Mouse (Mus musculus) lung, postnatal 0 days (tissue): ENCODE measurements around the gene Mrps11. TPM values are rescaled to one million over a fixed set of nuclear protein-coding genes. Genes with fewer than 3 reads are reported as not detected.

Experiments
- ATAC-seq: fragments of 200-750 bp; cut with Nextera tagmentation; 2 replicates; pipeline ENCODE4 v1.8.0; 2017; ENCODE audit warnings: moderate library complexity
- DNase-seq: peaks from one replicate; pipeline ENCODE4 v3.0.0-alpha.2; 2016; ENCODE audit warnings: low spot score
- H3K27ac ChIP-seq: fragments of 300-500 bp; sonication (generic); 2 replicates; pipeline ENCODE4 v1.5.1; 2014; ENCODE audit warnings: antibody characterized with exemption, mild to moderate bottlenecking, low read length, mixed read lengths
- H3K27me3 ChIP-seq: fragments of 300-500 bp; sonication (generic); replicated peaks from 2 replicates; pipeline ENCODE4 v1.6.1; 2014; ENCODE audit warnings: low read length, mixed read lengths; ENCODE audit not compliant: insufficient read depth
- H3K36me3 ChIP-seq: fragments of 300-500 bp; sonication (generic); 2 replicates; pipeline ENCODE4 v1.6.1; 2014; ENCODE audit warnings: low read length, mixed read lengths; ENCODE audit not compliant: insufficient read depth
- H3K4me1 ChIP-seq: fragments of 300-500 bp; sonication (generic); 2 replicates; pipeline ENCODE4 v1.6.1; 2014; ENCODE audit warnings: antibody characterized with exemption, low read depth, low read length, mixed read lengths; ENCODE audit not compliant: insufficient read depth
- H3K4me2 ChIP-seq: fragments of 300-500 bp; sonication (generic); replicated peaks from 2 replicates; pipeline ENCODE4 v1.6.1; 2014; ENCODE audit warnings: low read depth, mild to moderate bottlenecking, low read length, moderate library complexity, mixed read lengths
- H3K4me3 ChIP-seq: fragments of 300-500 bp; sonication (generic); 2 replicates; pipeline ENCODE4 v1.5.1; 2014; ENCODE audit warnings: low read depth, low read length
- H3K9ac ChIP-seq: fragments of 300-500 bp; sonication (generic); replicated peaks from 2 replicates; pipeline ENCODE4 v1.6.1; 2014; ENCODE audit warnings: low read depth, mild to moderate bottlenecking
- H3K9me3 ChIP-seq: fragments of 300-500 bp; sonication (generic); 2 replicates; pipeline ENCODE4 v1.6.1; 2016; ENCODE audit warnings: low read length, mixed read lengths
- CTCF ChIP-seq: IDR thresholded peaks from 2 replicates; pipeline ENCODE4 v1.5.1; 2016; ENCODE audit warnings: antibody characterized with exemption, mild to moderate bottlenecking
- EP300 ChIP-seq: IDR thresholded peaks from 2 replicates; pipeline ENCODE4 v1.6.1; 2016; ENCODE audit warnings: antibody characterized with exemption, mild to moderate bottlenecking, control low read depth
- WGBS: fragments of 180-500 bp; shearing (Covaris S2); extraction: QIAGEN DNeasy Blood & Tissue Kit; methylation state at CpG from one replicate; pipeline ENCODE4 v1.1.7; 2014; 5-methylcytosine and 5-hydroxymethylcytosine counted together
- polyA plus RNA-seq: library from polyadenylated mRNA; unstranded; fragments of >200 nt; fragmentation: Nextera tagmentation; extraction: Ambion mirVana; gene quantifications from 2 replicates; pipeline ENCODE4 v1.2.1, GENCODE M21; 2015

Mrps11 gene
- polyA plus RNA-seq, 1 experiment from 2014 or later = 46.4 TPM

DNA sequence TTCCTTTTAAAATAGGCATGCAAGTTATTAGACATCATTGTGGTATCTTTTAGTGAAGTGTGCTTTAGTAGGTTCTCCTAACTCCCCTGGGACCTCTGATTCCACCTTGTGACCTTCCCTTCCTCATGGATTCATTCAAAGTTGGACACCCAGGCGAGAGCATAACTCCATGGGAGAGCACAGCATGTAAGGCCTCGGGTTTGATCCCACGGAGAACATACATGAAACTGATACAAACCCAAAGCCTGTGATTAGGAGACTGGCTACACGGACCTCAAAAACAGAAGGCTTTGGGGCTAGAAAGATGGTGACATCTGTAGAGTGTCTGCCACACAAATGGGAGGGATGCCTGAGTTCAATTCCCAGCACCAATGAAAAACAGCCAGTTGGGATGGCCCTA, 30.0 kb upstream of the Mrps11 start:
- Histone ChIP-seq H3K36me3 (no peaks in the 10 kb centered on the region), H3K4me3 (no peak overlapping the region), H3K4me2 (no peak overlapping the region), H3K27ac (no peak overlapping the region), H3K9me3 (no peaks in the 10 kb centered on the region), H3K4me1 (no peaks in the 10 kb centered on the region), H3K27me3 (no peaks in the 10 kb centered on the region), H3K9ac (no peak overlapping the region)
- 80% methylated on average over 4 of the region's 4 CpGs for WGBS
- TF ChIP-seq CTCF = no peak
- no peak for ATAC-seq
- DNase-seq = no peak

GRCm38 (mm10) chr7:78753752-78754457, 29.0 kb upstream of the Mrps11 start:
- no peaks in the 10 kb centered on the region for H3K4me1 ChIP-seq
- H3K4me2 ChIP-seq = no peak overlapping the region
- ATAC-seq (no peak), DNase-seq (no peak)
- no peak overlapping the region for H3K27ac ChIP-seq
- H3K9ac ChIP-seq = no peak overlapping the region
- H3K27me3 ChIP-seq = no peaks in the 10 kb centered on the region
- WGBS = 80% methylated on average over 7 of the region's 7 CpGs
- TF ChIP-seq EP300 (no peak), CTCF (no peak)
- no peak overlapping the region for H3K4me3 ChIP-seq
- no peaks in the 10 kb centered on the region for H3K9me3 ChIP-seq
- H3K36me3 ChIP-seq = no peaks in the 10 kb centered on the region

- no peak for TF ChIP-seq EP300
- no peak for TF ChIP-seq CTCF
- no peak overlapping the region for H3K27ac ChIP-seq
- H3K9me3 ChIP-seq = no peaks in the 10 kb centered on the region
- no peak overlapping the region for H3K4me2 ChIP-seq
- H3K4me1 ChIP-seq = no peaks in the 10 kb centered on the region
- DNase-seq (no peak), ATAC-seq (no peak)
- no peaks in the 10 kb centered on the region for H3K27me3 ChIP-seq
- no peaks in the 10 kb centered on the region for H3K36me3 ChIP-seq
- no peak overlapping the region for H3K4me3 ChIP-seq
- 63% methylated on average over 8 of the region's 8 CpGs for whole genome bisulfite sequencing
- H3K9ac ChIP-seq = no peak overlapping the region
These were observed 28.4 kb upstream of the Mrps11 start for GRCm38 (mm10) chr7:78754458-78755000.

DNA sequence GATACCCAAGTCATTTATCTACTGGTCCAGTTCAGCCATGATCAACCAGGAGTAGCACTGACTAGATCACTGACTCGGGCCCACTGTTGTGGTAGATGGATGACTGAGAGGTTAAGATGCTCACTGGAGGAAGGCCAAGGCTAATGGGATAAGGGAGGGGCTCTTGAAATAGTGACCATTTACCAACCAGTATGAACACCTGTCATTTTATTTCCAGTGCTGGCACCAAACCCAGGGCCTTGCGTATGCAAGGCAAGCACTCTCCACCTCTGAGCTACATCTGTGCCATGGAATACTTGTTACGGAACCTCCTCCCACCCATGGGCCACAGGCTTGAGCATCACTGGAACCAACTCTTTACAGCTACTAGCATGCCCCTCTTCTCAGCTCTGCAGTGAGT, 19.1 kb upstream of the Mrps11 start:
- no peaks in the 10 kb centered on the region for H3K9me3 ChIP-seq
- no peaks in the 10 kb centered on the region for H3K27me3 ChIP-seq
- H3K4me2 ChIP-seq = no peak overlapping the region
- DNase-seq (no peak), ATAC-seq (no peak)
- H3K9ac ChIP-seq = no peak overlapping the region
- WGBS = 70% methylated on average over 3 of the region's 3 CpGs
- TF ChIP-seq CTCF (no peak), EP300 (no peak)
- H3K4me1 ChIP-seq = no peaks in the 10 kb centered on the region
- H3K27ac ChIP-seq = no peak overlapping the region
- H3K36me3 ChIP-seq = no peaks in the 10 kb centered on the region
- H3K4me3 ChIP-seq = no peak overlapping the region

- TF ChIP-seq EP300 (no peak), CTCF (no peak)
- 64% methylated on average over 5 of the region's 5 CpGs for WGBS
- no peak for DNase-seq
These were observed 17.7 kb upstream of the Mrps11 start for GRCm38 (mm10) chr7:78765215-78765631.

DNA sequence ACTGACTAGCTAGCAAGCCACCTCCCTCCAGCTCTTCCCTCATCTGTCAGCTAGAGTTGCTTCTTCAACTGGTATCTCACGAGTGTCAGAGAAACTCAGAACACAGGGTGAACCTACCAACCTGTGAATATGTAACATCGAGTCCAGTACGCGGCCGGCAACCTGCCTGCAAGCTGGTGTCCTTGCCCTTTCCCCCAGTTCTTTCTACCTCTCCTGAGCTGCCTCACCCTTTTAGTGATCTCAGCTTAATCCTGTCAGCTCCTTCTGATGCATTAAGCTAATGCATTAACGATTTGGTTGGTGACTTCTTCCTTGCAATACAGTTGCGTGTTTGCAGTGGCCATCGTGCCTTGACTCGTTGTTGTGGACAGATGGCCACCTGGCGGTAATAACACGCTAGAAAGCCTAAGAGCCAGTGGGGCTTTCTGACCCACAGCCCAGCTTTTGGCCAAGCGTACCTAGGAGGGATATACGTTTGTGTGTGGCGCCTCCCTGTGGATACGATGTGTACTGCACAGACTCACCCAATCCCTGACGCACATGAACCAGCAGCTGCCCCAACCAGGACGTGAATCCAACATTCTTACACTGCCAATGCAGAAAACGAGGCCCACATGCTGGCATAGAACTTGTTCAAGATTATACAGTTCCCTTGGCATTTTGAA, 16.8 kb upstream of the Mrps11 start:
- no peak for TF ChIP-seq EP300
- TF ChIP-seq CTCF = peak; percentile 93
- H3K9me3 ChIP-seq = no peaks in the 10 kb centered on the region
- no peak overlapping the region for H3K4me3 ChIP-seq
- no peak overlapping the region for H3K4me2 ChIP-seq
- H3K27me3 ChIP-seq = no peaks in the 10 kb centered on the region
- H3K4me1 ChIP-seq = no peaks in the 10 kb centered on the region
- WGBS = 24% methylated on average over 18 of the region's 18 CpGs
- DNase-seq = peak; percentile 83
- H3K27ac ChIP-seq = no peak overlapping the region
- no peaks in the 10 kb centered on the region for H3K36me3 ChIP-seq
- ATAC-seq = peak; percentile 76
- no peak overlapping the region for H3K9ac ChIP-seq

More at GRCm38 (mm10) chr7:78765215-78765631, 17.7 kb upstream of the Mrps11 start:
- Histone ChIP-seq H3K36me3 (no peaks in the 10 kb centered on the region), H3K4me2 (no peak overlapping the region), H3K27me3 (no peaks in the 10 kb centered on the region), H3K4me1 (no peaks in the 10 kb centered on the region), H3K9me3 (no peaks in the 10 kb centered on the region), H3K9ac (no peak overlapping the region), H3K4me3 (no peak overlapping the region), H3K27ac (no peak overlapping the region)
- no peak for ATAC-seq
